Comparison of ENCODE assay signal across 8 mouse cellular contexts in the genomic region with DNA sequence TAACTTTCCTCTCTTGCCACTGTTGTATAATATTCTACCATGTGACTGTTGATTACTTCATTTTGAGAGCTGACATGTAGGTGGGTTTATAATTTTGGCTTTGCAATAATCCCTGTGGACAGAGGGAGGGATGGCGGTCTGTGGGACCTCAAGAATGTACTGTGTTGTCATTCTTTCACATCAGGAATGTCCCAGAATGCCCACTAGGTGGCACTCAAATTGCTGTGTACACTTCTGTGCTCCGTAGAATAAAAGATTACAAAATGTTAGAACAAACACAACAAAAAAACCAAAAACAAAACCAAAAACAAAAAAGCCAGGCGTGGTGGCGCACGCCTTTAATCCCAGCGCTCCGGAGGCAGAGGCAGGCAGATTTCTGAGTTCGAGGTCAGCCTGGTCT. TPM values are rescaled to one million over a fixed set of nuclear protein-coding genes. Genes with fewer than 3 reads are reported as not detected.
DNase-seq lines count a peak whose midpoint lies in the region; ATAC-seq lines count a peak whose summit lies in the region.

No protein-coding gene starts in this region.

- H3K4me3 ChIP-seq in midbrain, embryonic 14.5 days (replicated peaks; ENCODE audit: low read depth, low read length) = no peak overlapping the region
- no peak overlapping the region for H3K4me3 ChIP-seq in midbrain, embryonic 15.5 days
- H3K4me3 ChIP-seq in embryonic facial prominence, embryonic 10.5 days = no peak overlapping the region

- no peak overlapping the region for H3K27ac ChIP-seq in midbrain, embryonic 14.5 days (replicated peaks; ENCODE audit: low read depth, low read length)
- H3K27ac ChIP-seq in midbrain, embryonic 15.5 days = no peak overlapping the region
- H3K27ac ChIP-seq in embryonic facial prominence, embryonic 10.5 days (replicated peaks) = no peak overlapping the region

- no peak overlapping the region for H3K9ac ChIP-seq in midbrain, embryonic 14.5 days (replicated peaks; ENCODE audit: low read length)
- H3K9ac ChIP-seq in midbrain, embryonic 15.5 days = no peak overlapping the region

- no peak for ATAC-seq in midbrain, embryonic 14.5 days (ENCODE audit: low FRiP score, low TSS enrichment)
- no peak for ATAC-seq in midbrain, embryonic 15.5 days (replicated peaks)
- ATAC-seq in megakaryocyte-erythroid progenitor cell, adult 5-6 weeks (replicated peaks; ENCODE audit: low FRiP score, low TSS enrichment, poor library complexity, severe bottlenecking) = peak; percentile 87

- H3K9me3 ChIP-seq in midbrain, embryonic 14.5 days (ENCODE audit: control insufficient read depth, low read length) = no peaks in the 10 kb centered on the region
- no peaks in the 10 kb centered on the region for H3K9me3 ChIP-seq in midbrain, embryonic 15.5 days
- no peaks in the 10 kb centered on the region for H3K9me3 ChIP-seq in embryonic facial prominence, embryonic 10.5 days

- no peaks in the 10 kb centered on the region for H3K27me3 ChIP-seq in midbrain, embryonic 14.5 days (ENCODE audit: control insufficient read depth, insufficient read depth, low read length)
- H3K27me3 ChIP-seq in midbrain, embryonic 15.5 days (replicated peaks) = no peaks in the 10 kb centered on the region
- H3K27me3 ChIP-seq in embryonic facial prominence, embryonic 10.5 days (replicated peaks; ENCODE audit: low read depth, poor library complexity, severe bottlenecking) = no peaks in the 10 kb centered on the region

- WGBS in midbrain, embryonic 14.5 days = 71% methylated on average over 8 of the region's 8 CpGs
- WGBS in midbrain, embryonic 15.5 days = 71% methylated on average over 8 of the region's 8 CpGs
- WGBS in embryonic facial prominence, embryonic 10.5 days = 74% methylated on average over 8 of the region's 8 CpGs

- peak; percentile 58 for DNase-seq in embryo, embryonic 10 days (ENCODE audit: low spot score)
- DNase-seq in embryo, embryonic 9.5 days (ENCODE audit: extremely low spot score) = no peak
- peak; percentile 38 for DNase-seq in midbrain, embryonic 14.5 days
- DNase-seq in embryonic facial prominence, embryonic 10.5 days (ENCODE audit: low spot score) = peak; percentile 16
- DNase-seq in layer of hippocampus, adult 9-11 months = no peak
- no peak for DNase-seq in frontal cortex, postnatal 10 days (ENCODE audit: low spot score in 2 of 2)

- no peak overlapping the region for H3K4me2 ChIP-seq in midbrain, embryonic 14.5 days (ENCODE audit: low read length)
- H3K4me2 ChIP-seq in midbrain, embryonic 15.5 days = no peak overlapping the region

- no peaks in the 10 kb centered on the region for H3K4me1 ChIP-seq in midbrain, embryonic 14.5 days (ENCODE audit: control insufficient read depth, insufficient read depth, low read length)
- H3K4me1 ChIP-seq in midbrain, embryonic 15.5 days = no peaks in the 10 kb centered on the region
- no peaks in the 10 kb centered on the region for H3K4me1 ChIP-seq in embryonic facial prominence, embryonic 10.5 days

- H3K36me3 ChIP-seq in midbrain, embryonic 14.5 days (ENCODE audit: control insufficient read depth, insufficient read depth, low read length) = no peaks in the 10 kb centered on the region
- no peaks in the 10 kb centered on the region for H3K36me3 ChIP-seq in midbrain, embryonic 15.5 days (replicated peaks)
- H3K36me3 ChIP-seq in embryonic facial prominence, embryonic 10.5 days (replicated peaks) = no peaks in the 10 kb centered on the region

RNA-seq across cellular contexts. Expression of a gene that starts 14.9 kb away (rescaled TPM):
- 22.5 and 25.4 TPM in 2 replicates for polyA plus RNA-seq in midbrain, embryonic 14.5 days (2014; fragmentation: Nextera tagmentation; extraction: Ambion mirVana)
- 21.0 and 21.7 TPM in 2 replicates for polyA plus RNA-seq in midbrain, embryonic 15.5 days (2015; fragmentation: Nextera tagmentation; extraction: Ambion mirVana)
- 54.6 and 55.5 TPM in 2 replicates for polyA plus RNA-seq in embryonic facial prominence, embryonic 10.5 days (2016; fragmentation: Nextera tagmentation; extraction: Ambion mirVana)
- 88.7 and 102 TPM in 2 replicates for total RNA-seq in megakaryocyte-erythroid progenitor cell, adult 5-6 weeks (2014; fragmentation: Nextera tagmentation)
- total RNA-seq in megakaryocyte-erythroid progenitor cell, adult 5-6 weeks (2017) = 94.2 and 137 TPM in 2 replicates

RNA-seq across cellular contexts. Expression of a gene that starts 35.2 kb away (rescaled TPM):
- 24.6 and 29.9 TPM in 2 replicates for polyA plus RNA-seq in midbrain, embryonic 14.5 days (2014; fragmentation: Nextera tagmentation; extraction: Ambion mirVana)
- polyA plus RNA-seq in midbrain, embryonic 15.5 days (2015; fragmentation: Nextera tagmentation; extraction: Ambion mirVana) = 31.3 and 34.8 TPM in 2 replicates
- polyA plus RNA-seq in embryonic facial prominence, embryonic 10.5 days (2016; fragmentation: Nextera tagmentation; extraction: Ambion mirVana) = 32.3 and 35.2 TPM in 2 replicates
- 1.6 and 3.5 TPM in 2 replicates for total RNA-seq in megakaryocyte-erythroid progenitor cell, adult 5-6 weeks (2014; fragmentation: Nextera tagmentation)
- total RNA-seq in megakaryocyte-erythroid progenitor cell, adult 5-6 weeks (2017) = 0.99 and 4.2 TPM in 2 replicates

Comparison
In these comparisons a context has a peak if more than half of its experiments do, and no peak if none do; other contexts are left out.
1. DNase-seq: peak in embryo, embryonic 10 days (single experiment), midbrain, embryonic 14.5 days (single experiment) and embryonic facial prominence, embryonic 10.5 days (single experiment); none in embryo, embryonic 9.5 days (single experiment), layer of hippocampus, adult 9-11 months (single experiment) and frontal cortex, postnatal 10 days (0 of 2).